17 mouse cellular contexts compared by ENCODE assay signal in the genomic region with DNA sequence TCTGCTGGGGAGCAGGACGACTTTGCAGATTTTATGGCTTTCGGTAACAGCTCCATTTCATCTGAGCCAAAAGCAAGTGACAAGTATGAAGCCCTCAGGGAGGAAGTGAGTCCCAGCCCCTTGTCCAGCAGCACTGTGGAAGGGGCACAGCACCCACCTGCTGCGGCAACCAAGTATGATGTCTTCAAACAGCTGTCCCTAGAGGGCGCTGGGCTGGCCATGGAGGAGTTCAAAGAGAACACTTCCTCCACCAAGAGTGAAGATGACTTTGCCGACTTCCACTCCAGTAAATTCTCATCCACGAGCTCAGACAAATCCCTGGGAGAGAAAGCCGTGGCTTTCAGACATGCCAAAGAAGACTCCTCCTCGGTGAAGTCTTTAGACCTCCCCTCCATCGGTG. TPM values are rescaled to one million over a fixed set of nuclear protein-coding genes. Genes with fewer than 3 reads are reported as not detected.
DNase-seq lines count a peak whose midpoint lies in the region; ATAC-seq and TF ChIP-seq lines count a peak whose summit lies in the region.
"Had no signal": no experiment of that assay in that cellular context is flagged by ENCODE, and none has a peak within 500 bp of the region (broad histone marks: within the 10 kb centered on the region; RNA-seq: fewer than 3 reads in every experiment).

No protein-coding gene starts in this region.

- peaks cover 4% of the 10 kb centered on the region; the same call in 1 of the 2 replicates for H3K36me3 ChIP-seq in heart, adult 2 months (ENCODE audit: control insufficient read depth, insufficient read depth, low read length)
- peaks cover 9% of the 10 kb centered on the region for H3K36me3 ChIP-seq in liver, embryonic 14.5 days (replicated peaks; ENCODE audit: control insufficient read depth, insufficient read depth, low read depth)
- H3K36me3 ChIP-seq in liver, embryonic 11.5 days (ENCODE audit: control insufficient read depth, insufficient read depth, low read length): peaks cover 7% of the 10 kb centered on the region; the same call in 1 of the 2 replicates
- peaks cover 8% of the 10 kb centered on the region for H3K36me3 ChIP-seq in ES-Bruce4 (ENCODE audit: control insufficient read depth, insufficient read depth, low read length, poor library complexity, severe bottlenecking)

- DNase-seq in heart, adult 2 months: no peak
- DNase-seq in heart, adult 9 months (ENCODE audit: low spot score in 2 of 2): no peak
- DNase-seq in liver, embryonic 14.5 days (ENCODE audit: low read depth in 3 of 3, low spot score in 3 of 3): no peak
- DNase-seq in liver, embryonic 11.5 days (ENCODE audit: low spot score): no peak
- DNase-seq in heart, postnatal 36 days: no peak
- no peak for DNase-seq in frontal cortex, postnatal 10 days (ENCODE audit: low spot score in 2 of 2)
- DNase-seq: adrenal gland, adult 2 months; cerebellum, adult 11 months; embryo, embryonic 11 days; heart, postnatal 10 days; lung, postnatal 36 days had no signal

- TF ChIP-seq CTCF in heart, adult 2 months (IDR thresholded peaks at IDR 0.05): peak; percentile 18; the same call in 1 of the 2 replicates
- peak; percentile 35 for TF ChIP-seq CTCF in liver, embryonic 14.5 days (IDR thresholded peaks at IDR 0.05; ENCODE audit: low read depth)
- peak; percentile 40 for TF ChIP-seq CTCF in ES-Bruce4 (IDR thresholded peaks at IDR 0.05; ENCODE audit: low read depth, low read length)
- TF ChIP-seq CTCF in cortical plate, adult 2 months (IDR thresholded peaks at IDR 0.05; ENCODE audit: extremely low read depth, insufficient read depth, low read length): 0 out of 2 replicates have a peak, but pooled peaks have one; percentile 13

- WGBS in heart, adult 2 months: 89% methylated on average over 9 of the region's 9 CpGs
- 80% methylated on average over 9 of the region's 9 CpGs for WGBS in liver, embryonic 14.5 days (ENCODE audit: insufficient replicate concordance)
- 85% methylated on average over 9 of the region's 9 CpGs for WGBS in liver, embryonic 11.5 days

- H3K4me1 ChIP-seq in heart, adult 2 months (ENCODE audit: control insufficient read depth, insufficient read depth, low read length): no peaks in the 10 kb centered on the region
- no peaks in the 10 kb centered on the region for H3K4me1 ChIP-seq in liver, embryonic 14.5 days (replicated peaks; ENCODE audit: control insufficient read depth in 2 of 2, insufficient read depth in 2 of 2, low read length in 1 of 2)
- no peaks in the 10 kb centered on the region for H3K4me1 ChIP-seq in liver, embryonic 11.5 days (replicated peaks; ENCODE audit: control insufficient read depth, insufficient read depth, low read length)
- H3K4me1 ChIP-seq in ES-Bruce4 (ENCODE audit: control insufficient read depth, insufficient read depth, low read length): no peaks in the 10 kb centered on the region
- H3K4me1 ChIP-seq in cortical plate, adult 2 months (ENCODE audit: control insufficient read depth, insufficient read depth, low read length): peaks cover 7% of the 10 kb centered on the region

- H3K79me2 ChIP-seq in heart, adult 2 months (replicated peaks; ENCODE audit: control insufficient read depth, insufficient read depth, low read length): no peaks in the 10 kb centered on the region

- H3K27me3 ChIP-seq in heart, adult 2 months (ENCODE audit: control insufficient read depth, insufficient read depth, low read length): no peaks in the 10 kb centered on the region
- H3K27me3 ChIP-seq in liver, embryonic 14.5 days (ENCODE audit: control insufficient read depth, insufficient read depth, low read length): no peaks in the 10 kb centered on the region
- H3K27me3 ChIP-seq in liver, embryonic 11.5 days (replicated peaks; ENCODE audit: control insufficient read depth, insufficient read depth, low read length): no peaks in the 10 kb centered on the region
- H3K27me3 ChIP-seq in ES-Bruce4 (ENCODE audit: control insufficient read depth, insufficient read depth, low read length, poor library complexity, severe bottlenecking): no peaks in the 10 kb centered on the region
- H3K27me3 ChIP-seq: forebrain, embryonic 13.5 days; hindbrain, embryonic 15.5 days; limb, embryonic 15.5 days had no signal

- no peak overlapping the region for H3K4me2 ChIP-seq in liver, embryonic 14.5 days (ENCODE audit: low read depth)
- H3K4me2 ChIP-seq in liver, embryonic 11.5 days: no peak overlapping the region
- H3K4me2 ChIP-seq: forebrain, embryonic 13.5 days; hindbrain, embryonic 15.5 days; limb, embryonic 15.5 days had no signal

- no peak for TF ChIP-seq EP300 in heart, adult 2 months (IDR thresholded peaks at IDR 0.05; ENCODE audit: insufficient read depth, low read depth, low read length)
- no peak for TF ChIP-seq EP300 in liver, embryonic 14.5 days (IDR thresholded peaks at IDR 0.05; ENCODE audit: low read depth)
- TF ChIP-seq EP300 in ES-Bruce4 (IDR thresholded peaks at IDR 0.05; ENCODE audit: insufficient read depth, low read depth, low read length): no peak

- no peak for TF ChIP-seq POLR2A in heart, adult 2 months (IDR thresholded peaks at IDR 0.05; ENCODE audit: insufficient read depth, low read depth, low read length)
- TF ChIP-seq POLR2A in ES-Bruce4 (IDR thresholded peaks at IDR 0.05; ENCODE audit: insufficient read depth, low read length): no peak
- no peak for TF ChIP-seq POLR2A in cortical plate, adult 2 months (IDR thresholded peaks at IDR 0.05; ENCODE audit: extremely low read depth, insufficient read depth, low read length)

- no peak overlapping the region for H3K27ac ChIP-seq in heart, adult 2 months
- H3K27ac ChIP-seq in liver, embryonic 14.5 days: no peak overlapping the region
- H3K27ac ChIP-seq in liver, embryonic 11.5 days (ENCODE audit: low read depth, low read length): no peak overlapping the region
- H3K27ac ChIP-seq in ES-Bruce4 (ENCODE audit: insufficient read depth, low read length): no peak overlapping the region
- no peak overlapping the region for H3K27ac ChIP-seq in cortical plate, adult 2 months (ENCODE audit: insufficient read depth, low read length)
- H3K27ac ChIP-seq: forebrain, embryonic 13.5 days; hindbrain, embryonic 15.5 days; limb, embryonic 15.5 days; midbrain, embryonic 10.5 days had no signal

- no peak overlapping the region for H3K9ac ChIP-seq in heart, adult 2 months (ENCODE audit: low read depth, low read length)
- no peak overlapping the region for H3K9ac ChIP-seq in liver, embryonic 14.5 days (replicated peaks)
- no peak overlapping the region for H3K9ac ChIP-seq in liver, embryonic 11.5 days (ENCODE audit: low read depth, low read length)
- no peak overlapping the region for H3K9ac ChIP-seq in ES-Bruce4 (ENCODE audit: low read depth, poor library complexity, severe bottlenecking)
- H3K9ac ChIP-seq: forebrain, embryonic 13.5 days; hindbrain, embryonic 15.5 days; limb, embryonic 15.5 days had no signal

- intact Hi-C loops in heart, adult 2 months (cut with DNase I): no loop called here
- intact Hi-C loops in heart, postnatal 36 days (cut with DNase I): no loop called here

- H3K4me3 ChIP-seq in heart, adult 2 months: no peak overlapping the region
- no peak overlapping the region for H3K4me3 ChIP-seq in liver, embryonic 14.5 days (ENCODE audit: insufficient read depth in 1 of 2, low read depth in 2 of 2, low read length in 2 of 2)
- no peak overlapping the region for H3K4me3 ChIP-seq in liver, embryonic 11.5 days (ENCODE audit: low read depth, low read length)
- no peak overlapping the region for H3K4me3 ChIP-seq in ES-Bruce4 (ENCODE audit: low read depth, low read length)
- H3K4me3 ChIP-seq in cortical plate, adult 2 months (ENCODE audit: insufficient read depth, low read length): no peak overlapping the region
- H3K4me3 ChIP-seq: forebrain, embryonic 13.5 days; hindbrain, embryonic 15.5 days; limb, embryonic 15.5 days; midbrain, embryonic 10.5 days had no signal

- H3K9me3 ChIP-seq in liver, embryonic 14.5 days (ENCODE audit: control insufficient read depth, low read length): no peaks in the 10 kb centered on the region
- no peaks in the 10 kb centered on the region for H3K9me3 ChIP-seq in liver, embryonic 11.5 days (ENCODE audit: control insufficient read depth, low read length)
- no peaks in the 10 kb centered on the region for H3K9me3 ChIP-seq in ES-Bruce4 (replicated peaks; ENCODE audit: control insufficient read depth, insufficient read depth, low read length, poor library complexity, severe bottlenecking)
- H3K9me3 ChIP-seq: forebrain, embryonic 13.5 days; hindbrain, embryonic 15.5 days; limb, embryonic 15.5 days; midbrain, embryonic 10.5 days had no signal

- ATAC-seq in liver, embryonic 14.5 days (ENCODE audit: insufficient read depth): no peak
- no peak for ATAC-seq in liver, embryonic 11.5 days (replicated peaks; ENCODE audit: low FRiP score)
- ATAC-seq: forebrain, embryonic 13.5 days had no signal

RNA-seq across cellular contexts. Expression of gene Synrg, which starts 44.8 kb away (rescaled TPM):
- 10 to 100 TPM; 23.7 to 28.1 TPM for total RNA-seq in heart, adult 2 months (2021)
- polyA plus RNA-seq in heart, adult 2 months (2012; rRNA removed): 12.2 and 18.0 TPM in 2 replicates
- 3.1 and 3.9 TPM in 2 replicates for polyA plus RNA-seq in liver, embryonic 14.5 days (2012; rRNA removed)
- 3.9 and 4.8 TPM in 2 replicates for polyA plus RNA-seq in liver, embryonic 14.5 days (2014; fragmentation: Nextera tagmentation; extraction: Ambion mirVana)
- polyA plus RNA-seq in liver, embryonic 11.5 days (2014; fragmentation: Nextera tagmentation; extraction: Ambion mirVana): 9.0 and 11.5 TPM in 2 replicates
- polyA plus RNA-seq in ES-Bruce4 (2011; ENCODE audit: insufficient read depth, insufficient read length, low read depth, missing spikeins): 16.0 and 16.4 TPM in 2 replicates
- 22.3 and 23.2 TPM in 2 replicates for polyA plus RNA-seq in cortical plate, adult 2 months (2012; rRNA removed)
- 10 to 100 TPM; 26.1 to 26.6 TPM for total RNA-seq in heart, postnatal 36 days (2021)
